Comparison of ENCODE assay signal across 2 mouse cellular contexts in genomic region chr11:69525661-69526060, GRCm38 (mm10).
TF ChIP-seq lines count a peak whose summit lies in the region.

No protein-coding gene starts in this region.

TF ChIP-seq in CH12.LX, 34 proteins besides CTCF, POLR2A, EP300 and RAD21:
- TF ChIP-seq E2F4 (IDR thresholded peaks at IDR 0.05; ENCODE audit: insufficient replicate concordance, low read depth, low read length) (no peak), ZNF384 (IDR thresholded peaks at IDR 0.05; ENCODE audit: low read depth, low read length) (peak; percentile 74), ETS1 (conservative IDR thresholded peaks at IDR 0.05; ENCODE audit: low read depth, low read length) (no peak)
TF ChIP-seq in CH12.LX: peak in this region for 1.

TF ChIP-seq in MEL, 35 proteins besides CTCF, POLR2A, EP300 and RAD21:
- TF ChIP-seq TAL1 (IDR thresholded peaks at IDR 0.05; ENCODE audit: low read length) = no peak
- peak; percentile 64; the same call in 1 of the 2 replicates for TF ChIP-seq ZNF384 (IDR thresholded peaks at IDR 0.05; ENCODE audit: low read depth, low read length)
- no peak for TF ChIP-seq SMC3 (IDR thresholded peaks at IDR 0.05; ENCODE audit: low read depth, low read length)
